Mouse (Mus musculus) bone marrow macrophage, adult 2 months (primary cell): ENCODE data around the gene Med20. TPM values are rescaled to one million over a fixed set of nuclear protein-coding genes. Genes with fewer than 3 reads are reported as not detected.
"Not testable (repeated sequence)": the region's sequence is repeated elsewhere in the genome, so short reads cannot be mapped to it uniquely, and the experiment has no call there.

ENCODE experiments used
- H3K27ac ChIP-seq: 2 replicates; pipeline ENCODE4 v1.5.1; 2012; ENCODE audit warnings: low read depth, low read length; ENCODE audit not compliant: insufficient read depth
- H3K4me1 ChIP-seq: 2 replicates; pipeline ENCODE4 v1.6.1; 2012; ENCODE audit warnings: low read length; ENCODE audit not compliant: control insufficient read depth, insufficient read depth
- H3K4me3 ChIP-seq: 2 replicates; pipeline ENCODE4 v1.5.1; 2012; ENCODE audit warnings: mild to moderate bottlenecking, low read length, moderate library complexity; ENCODE audit not compliant: insufficient read depth
- CTCF ChIP-seq: IDR thresholded peaks from 2 replicates; pipeline ENCODE4 v1.5.1; 2012; ENCODE audit warnings: low read depth, mild to moderate bottlenecking, low read length, moderate library complexity
- POLR2A ChIP-seq: IDR thresholded peaks from 2 replicates; pipeline ENCODE4 v1.6.1; 2012; ENCODE audit warnings: mild to moderate bottlenecking, low read depth, low read length, borderline replicate concordance
- polyA plus RNA-seq: library from polyadenylated mRNA; stranded (reverse); fragments of >200 nt; gene quantifications from 2 replicates; pipeline ENCODE4 v1.2.4, GENCODE M21; 2012; ENCODE audit not compliant: missing spikeins, insufficient read depth, insufficient read length

The Med20 gene
- polyA plus RNA-seq, 1 experiment = 19.7 TPM

- Histone ChIP-seq H3K4me1 (no peaks in the 10 kb centered on the region; the same call in none of the 2 replicates), H3K27ac (no peak overlapping the region), H3K4me3 (no peak overlapping the region)
- TF ChIP-seq POLR2A = no peak
- TF ChIP-seq CTCF = peak; percentile 76
Measured at GRCm38 (mm10) chr17:47646683-47647082, 35.3 kb downstream of the Med20 start.

DNA sequence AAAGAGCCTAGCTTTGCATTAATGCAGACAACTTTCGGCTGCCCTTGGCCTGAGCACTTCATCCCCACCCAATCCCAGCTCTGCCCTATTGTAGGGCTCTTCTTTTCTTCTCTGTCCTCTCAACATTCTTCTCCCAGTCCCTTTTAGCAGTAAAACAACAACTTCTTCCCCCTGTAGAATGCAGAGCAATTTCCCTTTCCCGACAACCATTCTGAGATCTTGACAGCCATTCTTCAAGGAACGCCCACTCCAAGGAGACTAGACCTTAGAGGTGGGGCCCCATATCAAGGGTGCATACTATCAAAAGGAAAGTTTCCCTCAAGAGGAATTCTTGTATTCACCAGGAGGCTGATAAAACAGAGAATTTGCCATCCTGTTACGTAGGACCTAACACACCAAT, 37.6 kb downstream of the Med20 start:
- no peak for TF ChIP-seq POLR2A
- no peak for TF ChIP-seq CTCF
- H3K27ac ChIP-seq = no peak overlapping the region
- peaks cover 14% of the 10 kb centered on the region for H3K4me1 ChIP-seq
- no peak overlapping the region for H3K4me3 ChIP-seq

DNA sequence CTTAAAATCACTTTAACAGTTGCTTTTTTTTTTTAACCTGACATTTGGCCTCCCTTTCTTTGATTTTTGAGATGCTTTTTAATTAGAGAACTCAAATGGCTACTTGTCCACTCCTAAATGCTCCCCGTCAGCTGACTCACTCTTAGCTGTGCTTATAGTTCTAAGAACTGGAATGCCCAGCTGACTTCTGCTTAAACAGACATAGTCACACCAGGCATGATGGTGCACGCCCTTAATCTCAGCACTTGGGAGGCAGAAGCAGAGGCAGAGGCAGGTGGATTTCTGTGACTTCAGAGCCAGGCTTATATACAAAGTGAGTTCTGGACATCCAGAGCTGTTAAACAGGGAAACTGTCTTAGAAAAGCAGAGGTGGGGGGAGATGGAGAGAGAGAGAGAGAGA, 40.6 kb downstream of the Med20 start:
- Histone ChIP-seq H3K4me1 (peaks cover 16% of the 10 kb centered on the region), H3K27ac (no peak overlapping the region), H3K4me3 (no peak overlapping the region)
- TF ChIP-seq POLR2A (no peak), CTCF (no peak)

GRCm38 (mm10) chr17:47654346-47654745, 43.0 kb downstream of the Med20 start:
- not testable (repeated sequence) for H3K27ac ChIP-seq, H3K4me3 ChIP-seq
- H3K4me1 ChIP-seq = peaks cover 32% of the 10 kb centered on the region

DNA sequence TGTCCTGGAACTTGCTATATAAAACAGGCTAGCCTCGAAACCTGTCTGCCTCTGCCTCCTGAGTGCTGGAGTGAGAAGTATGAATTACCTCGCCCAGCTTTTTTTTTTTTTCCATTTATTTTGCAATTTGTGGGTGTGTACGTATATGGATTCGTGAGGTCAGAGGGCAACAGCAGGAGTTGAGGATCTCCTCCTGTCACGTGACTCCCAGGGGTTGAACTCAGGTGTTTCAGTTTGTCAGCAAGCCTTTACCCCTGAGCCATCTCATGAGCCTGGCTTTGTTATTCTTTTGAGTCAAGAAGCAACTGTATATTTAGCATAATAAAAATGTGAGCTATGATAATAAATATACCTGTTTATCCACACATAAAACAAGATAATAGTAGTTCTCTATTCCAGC, 44.3 kb downstream of the Med20 start:
- TF ChIP-seq CTCF (no peak), POLR2A (no peak)
- H3K27ac ChIP-seq = no peak overlapping the region

DNA sequence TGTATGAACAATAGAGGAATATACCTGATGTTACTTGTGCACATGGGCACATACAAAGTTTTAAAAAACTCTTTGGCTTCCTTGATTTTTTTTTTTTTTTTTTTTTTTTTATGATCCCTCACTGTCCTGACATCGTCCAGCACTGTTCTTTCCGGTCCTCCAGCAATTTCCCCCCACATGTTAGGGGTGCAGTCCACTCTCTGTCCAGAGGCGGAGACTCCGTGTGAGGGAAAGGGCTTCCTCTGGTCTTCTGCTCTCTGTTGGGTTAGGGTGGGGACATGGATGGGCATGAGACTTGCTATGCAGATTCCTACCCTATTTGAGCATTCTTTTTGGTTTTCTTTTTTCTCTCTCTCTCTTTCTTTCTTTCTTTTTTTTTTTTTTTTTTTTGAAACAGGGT, 46.5 kb downstream of the Med20 start:
- TF ChIP-seq CTCF (no peak), POLR2A (no peak)
- peak overlapping the region; percentile 94 for H3K27ac ChIP-seq
- no peak overlapping the region for H3K4me3 ChIP-seq
- peaks cover 40% of the 10 kb centered on the region for H3K4me1 ChIP-seq

More for the DNA sequence above, 44.3 kb downstream of the Med20 start:
- Histone ChIP-seq H3K4me1 (peaks cover 43% of the 10 kb centered on the region), H3K4me3 (no peak overlapping the region)

- TF ChIP-seq POLR2A (no peak), CTCF (no peak)
- H3K4me1 ChIP-seq = peaks cover 35% of the 10 kb centered on the region
- peak overlapping the region; percentile 94 for H3K27ac ChIP-seq
- H3K4me3 ChIP-seq = no peak overlapping the region
Measured at GRCm38 (mm10) chr17:47658741-47659243, 47.4 kb downstream of the Med20 start.

DNA sequence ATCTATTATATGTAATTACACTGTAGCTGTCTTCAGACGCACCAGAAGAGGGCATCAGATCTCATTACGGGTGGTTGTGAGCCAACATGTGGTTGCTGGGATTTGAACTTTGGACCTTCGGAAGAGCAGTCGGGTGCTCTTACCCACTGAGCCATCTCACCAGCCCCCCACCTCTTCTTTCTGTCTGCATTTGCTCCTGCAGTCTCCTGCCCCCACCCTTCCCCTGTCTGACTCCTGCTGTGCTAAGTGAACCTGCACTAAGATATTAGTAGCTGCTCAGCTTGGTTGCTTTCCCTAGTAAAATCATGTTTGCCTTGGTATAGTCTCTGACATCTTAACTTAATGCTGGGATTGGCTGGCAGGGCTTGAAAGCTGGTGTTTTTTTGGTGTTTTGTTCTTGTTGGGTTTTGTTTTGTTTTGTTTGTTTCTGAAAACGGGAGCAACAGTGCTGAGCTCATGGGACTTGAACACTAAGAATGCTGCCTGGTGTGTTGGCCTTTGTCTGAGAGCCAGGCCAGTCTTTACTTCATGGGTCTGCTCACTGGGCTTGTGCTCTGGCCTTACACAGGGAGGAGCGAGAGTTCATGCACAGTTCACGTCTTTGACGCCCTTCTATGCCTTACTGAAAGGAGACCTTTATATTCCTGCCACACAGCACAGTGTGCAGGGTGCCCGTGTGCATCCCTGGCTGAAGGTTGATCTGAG, 51.8 kb downstream of the Med20 start:
- H3K4me3 ChIP-seq = no peak overlapping the region
- peaks cover 34% of the 10 kb centered on the region for H3K4me1 ChIP-seq
- no peak overlapping the region for H3K27ac ChIP-seq
- no peak for TF ChIP-seq CTCF

GRCm38 (mm10) chr17:47664474-47664873, 53.1 kb downstream of the Med20 start:
- H3K4me3 ChIP-seq = no peak overlapping the region
- no peak for TF ChIP-seq POLR2A
- TF ChIP-seq CTCF = no peak
- H3K4me1 ChIP-seq = peaks cover 27% of the 10 kb centered on the region
- no peak overlapping the region for H3K27ac ChIP-seq

- no peak for TF ChIP-seq CTCF
- no peak for TF ChIP-seq POLR2A
- Histone ChIP-seq H3K27ac (no peak overlapping the region), H3K4me3 (no peak overlapping the region), H3K4me1 (peaks cover 21% of the 10 kb centered on the region)
Measured at GRCm38 (mm10) chr17:47669166-47669565, 57.8 kb downstream of the Med20 start.

- no peak overlapping the region for H3K27ac ChIP-seq
- peaks cover 13% of the 10 kb centered on the region for H3K4me1 ChIP-seq
- TF ChIP-seq POLR2A (no peak), CTCF (no peak)
- H3K4me3 ChIP-seq = peak overlapping the region; percentile 45
Measured at GRCm38 (mm10) chr17:47671988-47672310, 60.6 kb downstream of the Med20 start.
